Mouse (Mus musculus): ENCODE results near the gene Mpg.

DNA sequence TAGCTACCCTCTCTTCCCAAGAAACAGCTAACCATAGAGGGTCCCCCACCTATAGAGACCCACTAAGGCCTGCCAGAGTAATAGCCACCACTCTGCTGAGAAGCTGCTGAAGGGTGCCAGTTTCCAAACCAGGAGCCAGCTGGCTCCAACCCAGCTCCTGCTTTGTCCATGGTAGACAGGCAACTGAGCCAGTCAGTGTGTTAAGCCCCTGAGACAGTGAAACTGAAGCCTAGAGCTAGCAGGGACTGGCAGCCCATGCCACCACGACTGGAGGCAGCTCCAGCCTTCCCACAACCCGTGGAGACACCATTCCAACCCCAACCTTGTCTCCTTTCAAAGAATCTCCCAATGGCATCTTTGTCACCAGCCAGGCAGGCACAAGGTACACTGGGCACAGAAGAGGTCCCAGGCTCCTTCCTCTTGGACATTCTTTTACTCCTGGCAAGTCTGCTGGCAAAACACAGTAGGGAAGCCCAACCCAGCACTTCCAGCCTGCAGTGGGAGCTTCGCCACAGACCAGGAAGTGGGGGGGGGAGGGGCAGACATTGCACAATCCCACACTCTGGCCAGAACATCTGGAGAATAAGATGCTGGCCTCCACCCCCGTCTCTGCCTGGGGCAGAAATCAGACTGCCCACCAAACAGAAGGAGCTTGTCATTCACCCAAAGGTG, 1.7 kb upstream of the Mpg start:
- TF ChIP-seq CTCF (IDR thresholded peaks at IDR 0.05; ENCODE audit: insufficient read depth, low read depth, low read length) (no peak), POLR2A (IDR thresholded peaks at IDR 0.05; ENCODE audit: insufficient read depth, low read depth, low read length) (no peak)
